Mouse (Mus musculus) cerebellum, postnatal 4 days (tissue): ENCODE results near the gene Prkca.

Experiments
- DNase-seq, 2 experiments: peaks; one replicate each; pipeline ENCODE4 v3.0.0; 2022; ENCODE audit warnings: low spot score in 2 of 2, mixed read lengths in 1 of 2

Gene Prkca

DNA sequence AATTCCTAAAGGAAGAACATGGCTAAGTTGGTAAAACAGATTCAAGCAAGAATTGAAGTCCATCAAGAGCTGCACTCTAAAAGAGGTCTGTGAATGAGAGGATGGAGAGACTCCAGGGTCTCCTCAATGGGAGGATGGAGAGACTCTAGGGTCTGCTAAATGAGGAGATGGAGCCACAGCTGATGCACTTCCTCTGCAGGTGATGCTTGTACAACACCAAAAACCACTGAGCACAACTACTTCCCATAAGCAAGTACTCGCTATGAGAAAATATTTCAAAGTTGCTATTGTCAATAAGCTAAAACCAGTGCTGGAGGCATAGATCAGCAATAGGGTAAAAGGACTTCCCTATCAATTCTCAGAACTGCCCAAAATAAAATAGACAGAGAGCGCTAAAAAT is 137.1 kb downstream of the Prkca start:
- no peak for DNase-seq

DNA sequence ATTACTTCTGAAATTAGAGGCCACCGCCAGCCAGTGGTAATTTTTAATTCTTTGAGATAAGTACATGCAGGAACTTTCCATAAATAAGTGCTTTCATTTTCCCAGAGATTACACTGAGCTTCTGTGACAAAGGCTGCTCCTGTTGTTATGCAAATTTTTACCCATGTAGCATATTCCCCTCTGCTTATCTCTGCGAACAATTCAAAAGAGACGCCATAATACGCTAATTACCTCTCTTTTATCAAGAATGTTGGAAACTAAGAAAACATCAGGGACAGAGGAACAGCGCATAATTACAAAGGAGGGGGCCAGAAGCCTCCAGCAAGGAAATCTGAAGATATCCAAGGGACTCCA is 138.9 kb downstream of the Prkca start:
- DNase-seq = no peak

DNA sequence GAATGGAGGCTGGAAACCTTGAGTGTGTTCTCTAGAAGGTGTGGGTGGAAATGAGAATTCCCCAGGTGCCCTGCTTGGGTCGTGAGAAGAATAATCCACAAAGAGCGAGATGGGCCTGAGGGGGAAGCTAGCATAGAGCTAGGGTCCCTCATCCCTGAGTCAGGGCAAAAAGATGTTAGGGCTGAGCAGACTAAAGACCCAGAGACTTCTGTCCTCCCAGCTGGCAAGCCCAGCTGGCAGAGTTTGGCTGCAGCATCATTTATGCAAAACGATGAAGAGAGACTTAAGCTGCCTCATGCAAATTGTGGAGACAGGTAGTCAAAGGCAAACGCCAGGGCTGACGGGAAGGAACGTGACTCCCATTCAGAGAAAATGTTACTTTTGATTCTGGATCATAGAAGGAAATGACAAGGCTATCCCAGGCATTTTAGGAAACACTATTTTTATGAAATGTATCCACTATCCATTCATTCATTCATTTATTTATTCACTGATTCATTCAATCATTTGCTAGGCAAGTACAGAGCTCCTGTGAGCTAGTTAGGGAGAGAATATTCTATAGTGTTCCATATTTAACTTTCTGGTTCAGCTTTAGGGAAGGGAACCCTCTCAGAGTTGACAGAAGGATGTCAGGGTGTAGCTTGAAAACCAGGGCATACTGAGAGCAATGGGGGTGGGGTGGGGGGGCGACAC is 139.4 kb downstream of the Prkca start:
- DNase-seq = no peak

DNA sequence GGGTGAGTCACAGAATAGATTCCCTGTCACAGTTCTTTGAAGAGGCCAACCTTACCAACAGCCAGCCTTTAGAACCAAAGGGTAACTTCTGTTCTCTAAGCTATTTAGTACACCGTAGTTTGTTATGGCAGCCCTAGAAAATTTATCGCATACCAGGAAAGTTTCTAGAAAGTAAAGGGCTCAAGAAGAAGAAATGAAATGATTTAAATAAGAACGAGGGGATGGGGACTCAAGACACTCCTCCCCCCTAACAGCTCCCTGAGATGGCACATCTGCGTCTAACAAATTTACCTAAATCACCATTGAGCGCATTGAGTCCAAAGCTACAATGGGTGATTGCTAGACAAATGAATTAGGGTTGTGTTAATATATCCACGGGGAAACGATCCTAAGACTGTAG is 140.9 kb downstream of the Prkca start:
- no peak for DNase-seq

DNA sequence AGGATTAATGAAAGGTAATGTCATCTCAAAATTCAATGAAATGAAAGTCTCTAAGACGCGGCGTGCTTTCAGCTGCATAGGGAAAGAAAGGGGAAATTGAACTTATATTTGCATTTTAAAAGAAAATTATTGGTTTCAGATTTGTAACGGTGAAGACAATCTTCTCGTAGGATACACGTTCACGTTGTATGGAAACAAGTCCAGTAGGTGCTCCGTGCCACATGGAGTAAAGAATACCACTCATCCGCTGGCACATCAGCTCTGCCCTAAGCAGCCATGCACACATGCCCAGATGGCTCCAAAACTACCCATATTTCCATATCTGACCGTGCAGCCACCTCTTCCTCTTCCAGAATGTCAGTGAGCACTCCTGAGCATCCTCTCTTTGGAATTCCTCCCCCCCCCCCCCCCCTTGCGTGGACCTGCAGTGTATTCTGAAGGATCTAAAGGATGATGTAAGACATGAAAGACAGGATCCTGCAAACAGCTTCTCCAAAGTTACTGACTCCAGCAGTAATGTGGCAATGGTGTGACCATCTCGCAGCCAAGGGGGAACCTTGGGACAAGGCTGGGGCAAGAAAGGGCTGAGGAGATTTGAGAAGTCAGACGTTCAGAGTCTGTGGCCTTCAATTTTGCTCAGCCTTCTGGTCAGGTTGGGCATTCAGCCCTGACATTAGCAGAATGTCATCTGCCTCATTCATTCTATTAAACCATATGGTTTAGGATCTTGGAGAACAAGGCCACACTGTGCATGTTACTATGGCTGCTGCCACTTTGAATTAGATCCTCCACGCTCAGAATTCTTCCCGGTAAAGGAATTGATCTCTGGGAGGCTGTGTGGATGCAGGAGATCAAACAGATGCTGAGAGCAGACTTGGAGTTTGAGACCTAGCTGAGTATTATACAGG is 142.8 kb downstream of the Prkca start:
- DNase-seq = no peak

DNA sequence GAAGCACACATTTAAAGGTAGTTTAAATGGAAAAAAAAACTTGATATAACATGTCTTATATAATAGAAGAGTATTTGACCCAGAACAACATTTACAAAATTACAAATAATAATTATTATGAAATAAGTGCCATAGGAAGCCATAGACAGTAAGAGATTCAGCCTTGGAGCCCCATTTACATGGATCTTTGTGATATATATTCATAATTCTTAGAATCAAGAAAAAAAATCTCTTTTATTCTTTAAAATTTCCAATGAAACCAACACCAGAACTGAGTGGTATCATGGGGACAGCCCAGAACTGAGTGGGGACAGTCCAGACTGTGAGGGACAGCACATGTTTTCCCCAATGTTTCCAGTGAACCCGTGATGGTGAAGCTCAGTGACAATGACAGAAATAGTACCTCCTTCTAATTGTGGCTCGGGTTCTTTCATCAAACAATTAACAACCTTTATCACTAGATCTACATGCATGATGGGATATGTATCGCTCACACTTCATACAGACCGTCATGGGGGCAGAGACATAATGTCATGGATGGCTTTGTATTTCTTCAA is 144.2 kb downstream of the Prkca start:
- no peak for DNase-seq

DNA sequence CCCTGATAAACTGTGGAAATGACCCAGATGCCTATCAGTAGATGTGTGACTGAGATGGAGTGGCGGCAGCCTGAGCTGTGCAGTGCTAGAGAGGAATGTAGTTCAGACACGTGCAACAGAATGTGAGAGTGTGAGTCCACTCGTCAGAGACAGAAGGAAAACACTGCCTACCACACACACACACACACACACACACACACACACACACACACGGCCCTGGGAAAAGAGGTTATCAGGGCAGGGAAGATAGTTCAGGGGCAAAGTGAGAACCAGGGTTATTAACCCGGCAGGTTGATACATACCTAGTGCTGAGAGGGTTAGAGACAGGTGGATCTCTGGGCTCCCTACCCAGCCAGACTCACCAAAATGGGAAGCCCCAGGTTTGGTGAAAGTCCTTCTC is 145.1 kb downstream of the Prkca start:
- no peak for DNase-seq

DNA sequence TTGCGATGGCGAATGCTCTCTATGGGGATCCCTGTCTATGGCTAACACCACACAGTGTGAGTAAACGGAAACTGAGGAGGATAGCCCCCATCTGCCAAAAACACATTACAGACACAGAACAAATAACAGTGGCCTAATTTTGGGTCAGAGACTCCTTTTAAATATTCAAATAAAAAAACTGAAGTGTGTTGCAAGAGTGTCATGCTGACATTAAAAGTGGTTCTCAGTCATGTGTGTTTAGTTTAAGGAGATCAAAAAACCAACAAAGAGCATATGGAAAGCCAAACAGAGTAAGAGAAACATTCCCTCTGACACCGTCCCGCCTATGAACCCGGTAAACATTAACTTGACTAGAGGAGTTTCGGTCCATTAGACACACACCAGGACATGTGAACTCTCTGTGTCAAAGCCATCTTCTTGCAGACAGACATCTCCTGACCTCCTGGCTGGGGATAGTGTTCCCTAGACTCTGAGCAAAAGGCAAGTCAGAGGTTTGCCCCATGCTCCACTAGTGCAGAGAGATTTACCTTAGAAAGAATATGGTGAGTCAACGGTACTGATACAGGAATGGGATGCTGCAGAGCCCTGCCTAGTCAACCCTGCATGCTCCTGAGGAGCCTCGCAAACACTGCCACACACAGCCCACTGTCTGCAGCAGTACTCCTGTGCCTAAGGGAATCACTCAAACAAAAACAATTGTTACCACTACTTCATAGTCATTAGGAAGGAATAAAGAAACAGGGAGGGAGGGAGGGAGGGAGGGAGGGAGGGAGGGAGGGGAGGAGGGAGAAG is 146.1 kb downstream of the Prkca start:
- no peak for DNase-seq

DNA sequence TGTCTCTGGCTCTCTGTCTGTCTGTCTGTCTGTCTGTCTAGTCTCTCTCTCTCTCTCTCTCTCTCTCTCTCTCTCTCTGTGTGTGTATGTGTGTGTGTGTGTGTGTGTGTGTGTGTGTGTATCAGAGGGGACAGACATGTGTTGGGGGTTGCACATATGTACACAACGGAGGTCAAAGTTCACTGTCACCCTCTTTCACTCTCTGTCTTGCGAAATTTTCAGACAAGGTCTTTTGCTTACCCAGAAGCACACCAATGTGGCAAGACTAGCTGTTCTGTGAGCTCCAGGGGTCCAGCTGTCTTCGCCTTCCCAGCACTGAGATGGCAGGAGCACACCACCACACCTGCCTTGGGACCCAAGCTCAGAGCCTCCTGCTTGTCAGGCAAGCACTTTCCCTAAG is 146.9 kb downstream of the Prkca start:
- no peak for DNase-seq

DNA sequence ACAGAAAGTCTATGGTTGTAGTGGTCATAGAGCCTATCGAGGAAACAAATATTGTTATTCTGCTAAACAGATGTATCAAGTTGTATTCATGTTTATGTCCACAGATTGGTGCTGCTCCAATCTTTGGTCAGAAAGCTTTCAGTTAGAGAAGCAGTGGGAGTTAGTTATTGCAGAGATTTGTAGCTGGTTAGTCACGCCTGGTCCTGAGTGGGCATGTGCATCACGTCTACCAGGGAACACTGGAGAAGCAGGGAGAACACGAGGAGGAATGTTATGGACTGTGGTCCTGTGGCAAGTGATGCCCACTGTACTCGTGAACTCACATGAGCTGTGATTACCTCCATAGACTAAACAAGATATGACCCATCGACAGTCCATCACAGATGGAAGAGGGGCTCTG is 153.4 kb downstream of the Prkca start:
- DNase-seq = no peak

DNA sequence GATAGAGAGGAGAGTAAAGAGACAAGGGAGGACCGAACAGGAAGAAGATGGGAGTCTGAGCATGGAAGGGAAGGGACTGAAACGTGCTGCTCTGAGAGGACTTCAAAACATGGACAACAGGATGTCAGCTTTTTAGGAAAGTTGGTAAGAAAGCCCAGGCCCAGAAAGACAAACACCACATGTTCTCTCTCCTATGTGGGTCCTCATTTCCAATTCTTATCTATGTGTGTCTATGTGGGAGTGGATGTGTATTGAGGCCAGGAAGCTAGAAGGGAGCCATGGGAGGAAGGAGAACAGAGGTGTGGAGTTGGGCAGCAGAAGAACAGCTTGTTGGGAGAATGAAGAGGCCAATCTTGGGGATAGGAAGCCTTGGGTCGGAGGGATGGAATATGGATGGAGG is 154.4 kb downstream of the Prkca start:
- DNase-seq = no peak

DNA sequence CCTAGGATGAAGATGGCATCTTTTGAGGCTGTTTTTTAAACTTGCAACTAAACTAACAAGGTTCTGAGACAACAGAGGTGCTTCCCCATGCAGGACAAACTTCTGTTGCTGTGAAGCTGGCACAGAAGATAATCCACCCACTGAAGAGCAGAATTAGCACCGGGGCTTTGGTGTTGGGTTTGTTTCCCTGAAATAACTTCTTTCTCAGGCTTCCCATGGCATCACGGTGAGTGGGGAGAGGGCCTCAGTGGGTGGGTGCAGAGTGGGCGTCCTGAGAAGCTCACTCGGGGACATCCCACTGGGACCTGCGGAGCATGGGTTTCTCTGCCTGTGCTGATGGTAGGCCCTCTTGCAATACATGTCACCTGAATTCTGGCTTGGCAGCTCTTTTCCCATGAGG is 161.3 kb downstream of the Prkca start:
- no peak for DNase-seq

DNA sequence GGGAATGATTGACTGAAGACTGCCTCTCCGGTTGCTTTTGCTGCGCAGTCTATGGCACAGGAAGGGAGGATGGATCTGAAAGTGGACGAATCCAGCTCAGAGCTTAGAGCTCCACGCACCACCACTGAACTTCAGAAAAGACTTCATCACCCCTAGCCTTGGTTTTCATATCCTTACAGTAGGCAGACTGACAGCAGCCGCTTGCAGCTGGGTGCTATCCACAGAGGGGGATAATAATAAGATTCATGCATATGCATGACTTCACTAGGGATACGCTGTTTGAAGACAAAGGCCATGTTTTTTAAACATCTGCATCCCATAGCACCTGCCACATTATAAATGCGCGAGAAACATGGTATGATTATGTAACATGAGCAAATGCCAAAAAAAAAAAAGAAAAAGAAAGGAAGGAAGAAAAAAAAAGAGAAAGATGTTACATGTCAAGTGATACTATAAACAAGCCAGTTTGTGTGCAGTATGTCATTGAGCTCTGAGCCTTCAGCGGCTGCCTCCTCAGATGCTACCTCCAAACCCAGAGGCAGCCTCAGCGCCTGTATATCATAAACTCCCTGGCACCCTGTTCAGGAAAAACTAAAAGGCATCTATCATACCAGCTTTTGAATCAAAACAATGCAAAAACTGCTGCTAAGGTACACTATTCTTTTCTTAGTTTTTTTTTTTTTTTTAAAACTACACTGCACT is 162.6 kb downstream of the Prkca start:
- no peak for DNase-seq

DNA sequence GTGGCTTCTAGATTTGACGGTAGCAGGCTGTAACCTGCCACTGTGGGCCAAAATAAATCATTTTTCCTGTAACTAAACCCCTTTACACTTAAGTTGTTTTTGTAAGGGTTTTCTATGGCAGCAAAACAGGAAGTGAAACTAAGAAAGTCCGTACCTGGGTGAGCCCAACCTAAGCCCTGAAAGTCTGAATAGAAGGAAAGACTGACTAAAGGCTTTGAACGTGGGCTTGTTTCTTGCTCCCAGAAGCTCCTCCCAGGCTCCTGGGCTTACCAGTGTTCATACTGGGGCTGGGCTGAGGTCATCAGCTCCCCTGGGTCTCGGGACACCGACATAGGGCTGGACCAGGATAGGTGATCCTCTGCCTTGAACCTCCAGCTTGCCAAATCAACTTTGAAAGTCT is 164.9 kb downstream of the Prkca start:
- DNase-seq = no peak

DNA sequence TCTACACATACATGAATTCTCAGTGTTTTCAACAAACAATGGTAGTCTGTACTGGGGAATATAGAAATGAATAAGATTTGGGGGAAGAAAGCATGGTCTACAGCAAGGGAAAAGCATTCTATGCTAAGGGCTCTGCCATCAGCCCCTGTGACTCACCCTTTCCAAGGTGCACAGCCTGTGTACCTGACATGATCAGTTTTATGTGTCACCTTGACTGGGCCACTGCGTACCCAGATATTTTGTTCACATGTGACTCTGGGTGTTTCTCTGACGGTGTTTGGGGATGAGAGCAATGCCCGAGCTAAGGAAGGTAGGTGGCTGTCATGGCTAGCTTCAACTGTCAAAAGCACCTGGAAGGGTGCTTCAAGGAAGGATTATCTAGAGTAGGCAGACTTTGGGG is 165.5 kb downstream of the Prkca start:
- DNase-seq = no peak

DNA sequence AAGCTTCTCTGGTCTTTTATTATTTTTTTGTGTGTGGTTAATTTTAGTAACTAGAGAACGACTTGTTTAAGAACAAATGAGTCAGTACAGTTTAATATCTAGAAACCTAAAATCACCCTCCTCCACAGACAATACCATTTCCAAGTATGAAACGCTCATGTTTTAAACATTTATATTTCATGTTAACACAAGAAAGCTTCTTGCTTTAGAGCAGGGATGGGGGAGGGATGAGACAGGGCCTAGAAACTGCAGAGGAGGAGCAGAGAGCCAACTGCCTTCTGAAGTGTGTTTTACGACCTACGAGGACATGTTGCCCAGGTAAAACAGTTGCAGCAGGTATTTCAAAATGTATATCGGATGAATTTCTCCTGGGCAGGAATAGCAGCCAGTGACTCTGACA is 167.0 kb downstream of the Prkca start:
- DNase-seq = no peak

DNA sequence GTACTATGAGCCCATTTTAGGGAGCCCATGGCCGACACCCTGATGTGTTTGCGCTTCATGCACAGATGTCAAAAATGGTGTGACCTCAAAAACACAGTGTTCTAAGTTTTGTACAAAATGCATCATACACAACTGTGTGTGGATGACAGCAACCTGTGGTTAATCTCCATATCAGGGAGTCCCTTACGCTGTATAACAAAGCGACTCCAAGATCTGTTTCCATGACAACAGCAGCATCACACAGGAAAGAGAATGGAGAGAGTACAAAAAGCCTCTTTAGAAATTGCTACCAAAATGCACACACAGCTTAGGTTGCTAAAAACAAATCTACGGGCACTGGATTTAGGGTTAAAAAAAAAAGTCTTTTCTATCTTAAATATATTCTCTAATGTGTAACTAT is 171.8 kb downstream of the Prkca start:
- no peak for DNase-seq

DNA sequence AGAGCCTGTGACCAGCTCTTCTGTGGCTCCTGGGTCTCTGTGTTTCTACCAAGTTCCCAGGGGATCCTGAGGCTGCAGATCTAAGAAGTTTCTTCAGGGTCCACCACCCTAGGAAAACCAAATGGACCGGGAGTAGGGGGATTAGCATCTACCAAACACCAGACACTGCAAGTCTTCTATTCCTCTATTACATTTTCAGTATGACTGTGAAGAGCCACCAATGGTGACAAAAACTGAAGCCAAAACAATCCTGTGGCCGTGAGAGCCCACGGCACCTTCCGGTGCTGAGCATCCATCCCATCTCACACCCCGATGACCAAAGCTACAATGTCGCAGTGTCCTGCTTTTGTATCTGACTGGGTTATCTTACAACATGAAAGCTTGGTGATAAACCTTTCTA is 172.5 kb downstream of the Prkca start:
- no peak for DNase-seq

DNA sequence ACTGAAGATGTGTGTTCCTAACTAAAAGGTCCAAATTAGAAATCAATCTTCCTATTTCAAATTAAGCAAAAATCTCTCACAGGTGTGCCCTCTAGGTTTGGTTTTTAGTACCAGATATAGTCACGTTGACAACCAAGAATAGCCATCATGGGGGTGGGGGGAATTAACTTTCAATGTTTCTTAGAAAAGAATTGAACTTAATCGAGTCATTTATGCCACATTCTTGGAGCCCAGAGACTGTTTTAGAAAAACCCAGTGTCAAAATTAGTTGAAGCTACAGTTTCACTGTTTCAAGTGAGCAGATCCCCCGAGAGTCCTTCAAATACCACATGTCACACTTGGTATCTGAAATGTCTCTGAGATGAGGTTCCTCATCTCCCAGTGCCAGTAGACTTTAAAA is 173.6 kb downstream of the Prkca start:
- DNase-seq = no peak

DNA sequence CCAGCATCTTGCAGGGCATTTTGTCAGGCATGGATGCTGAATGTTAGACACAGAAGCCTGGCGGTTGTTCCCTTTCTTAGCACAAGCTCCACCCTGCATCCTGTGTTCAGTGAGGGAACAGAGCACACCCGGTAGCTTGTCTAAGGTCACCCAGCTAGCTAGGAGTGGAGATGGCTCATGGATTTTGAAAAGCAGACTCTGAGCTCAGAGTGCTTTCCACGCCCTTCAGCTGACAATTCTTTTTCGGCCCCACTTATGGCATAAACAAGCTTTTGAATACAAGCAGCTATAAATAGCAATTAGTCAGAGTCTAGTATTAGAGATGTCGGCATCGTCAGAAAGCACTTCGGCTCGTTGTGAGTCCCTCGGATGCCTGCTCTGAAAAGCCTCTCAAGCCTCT is 178.0 kb downstream of the Prkca start:
- no peak for DNase-seq

DNA sequence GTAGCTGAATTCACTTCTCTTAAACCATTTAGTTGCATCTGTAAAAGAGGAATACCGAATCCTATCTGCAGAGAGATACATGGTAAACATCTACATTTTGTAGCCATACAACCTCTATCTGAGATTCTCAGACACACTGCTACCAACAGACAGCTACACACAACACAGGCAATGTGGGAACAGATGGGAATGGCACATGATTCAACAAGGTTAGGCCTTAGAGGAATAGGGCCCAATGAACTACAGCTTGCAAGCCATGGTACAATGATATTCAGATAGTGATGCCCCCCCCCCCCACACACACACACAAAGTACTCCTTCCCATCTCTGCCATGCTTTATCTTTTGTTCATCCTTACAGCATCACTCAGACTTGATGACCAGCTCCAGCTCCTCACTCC is 181.1 kb downstream of the Prkca start:
- no peak for DNase-seq

DNA sequence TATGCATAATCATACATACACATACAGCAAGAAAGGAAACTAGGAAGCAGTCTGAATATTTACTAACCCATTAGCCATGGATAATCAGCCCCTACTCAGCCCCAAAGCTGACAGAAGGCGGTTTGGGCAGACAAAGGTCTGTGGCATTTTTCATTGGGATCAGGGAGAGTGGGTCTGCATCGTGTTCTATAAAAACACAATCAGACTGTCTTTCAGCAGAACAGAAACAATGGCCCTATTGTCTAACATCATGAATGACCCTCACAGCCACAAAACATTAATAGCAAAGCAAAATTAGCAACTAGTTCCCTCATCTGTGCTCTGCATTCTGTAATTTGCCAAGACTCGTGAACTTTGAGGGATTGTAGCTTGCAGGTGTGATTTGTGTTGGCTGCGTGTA is 181.6 kb downstream of the Prkca start:
- DNase-seq = no peak
